Mouse (Mus musculus): ENCODE results near the gene S1pr1.

S1pr1 gene

GRCm38 (mm10) chr3:115673663-115674157 lies 41.2 kb downstream of the S1pr1 start:
- peak; percentile 11 for DNase-seq (ENCODE audit: low spot score)

GRCm38 (mm10) chr3:115672965-115673662 lies 41.8 kb downstream of the S1pr1 start:
- DNase-seq (ENCODE audit: low spot score): no peak

GRCm38 (mm10) chr3:115669230-115669629 lies 45.6 kb downstream of the S1pr1 start:
- DNase-seq (ENCODE audit: low spot score): no peak

GRCm38 (mm10) chr3:115667182-115667581 lies 47.7 kb downstream of the S1pr1 start:
- DNase-seq (ENCODE audit: low spot score): no peak

GRCm38 (mm10) chr3:115666547-115666946 lies 48.3 kb downstream of the S1pr1 start:
- no peak for DNase-seq (ENCODE audit: low spot score)

- no peak for DNase-seq (ENCODE audit: low spot score)
These were observed 50.4 kb downstream of the S1pr1 start for GRCm38 (mm10) chr3:115664497-115664896.

- peak; percentile 47 for DNase-seq (ENCODE audit: low spot score)
These were observed 54.0 kb downstream of the S1pr1 start for GRCm38 (mm10) chr3:115660701-115661460.

All from spleen, adult 12 weeks (tissue).